Mouse (Mus musculus) T-cell, adult 2 months (primary cell): Measurements from ENCODE around the gene Disc1.

Source experiments
- DNase-seq: peaks from one replicate; pipeline ENCODE4 v3.0.0; 2022; ENCODE audit warnings: low spot score

The Disc1 gene

GRCm38 (mm10) chr8:125268181-125268705 is 214.2 kb downstream of the Disc1 start:
- no peak for DNase-seq

DNA sequence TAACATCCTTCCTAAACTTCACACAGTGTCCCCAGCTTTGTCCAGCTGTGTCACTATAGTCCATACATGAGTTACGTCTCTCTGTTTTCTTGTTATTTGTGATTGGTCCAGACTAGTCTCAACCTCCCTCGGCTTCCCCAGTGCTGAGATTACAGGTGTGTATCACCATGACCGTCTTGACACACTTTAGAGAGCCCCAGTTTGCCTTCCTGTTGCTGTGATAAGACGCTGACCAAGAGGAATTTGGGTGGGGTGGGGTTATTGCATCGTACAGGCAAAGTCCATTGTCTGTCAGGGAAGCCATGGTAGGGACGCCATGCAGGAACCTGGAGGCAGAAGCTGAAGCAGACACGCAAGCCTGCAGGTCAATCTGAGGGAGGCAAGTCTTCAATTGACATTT is 216.3 kb downstream of the Disc1 start:
- DNase-seq = no peak

DNA sequence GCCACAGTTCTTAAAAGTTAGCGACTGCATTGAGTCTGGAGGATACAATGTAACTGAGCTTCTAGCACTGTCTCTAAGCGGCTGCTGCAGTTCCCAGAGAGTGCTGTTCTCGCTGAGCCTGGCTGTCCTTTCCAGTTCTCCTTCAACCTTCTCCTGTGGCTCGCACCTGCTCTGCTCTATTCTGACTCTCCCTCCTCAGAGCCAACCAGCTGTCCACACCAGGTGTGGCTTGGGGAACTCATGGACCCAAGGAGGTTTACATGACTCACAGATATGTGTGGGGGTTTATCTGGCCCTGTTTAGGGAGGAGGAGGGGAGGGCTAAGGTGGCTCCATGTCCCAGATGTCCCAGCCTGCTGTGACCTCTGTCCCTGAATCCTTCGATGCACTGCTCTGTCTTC is 217.4 kb downstream of the Disc1 start:
- DNase-seq = no peak

DNA sequence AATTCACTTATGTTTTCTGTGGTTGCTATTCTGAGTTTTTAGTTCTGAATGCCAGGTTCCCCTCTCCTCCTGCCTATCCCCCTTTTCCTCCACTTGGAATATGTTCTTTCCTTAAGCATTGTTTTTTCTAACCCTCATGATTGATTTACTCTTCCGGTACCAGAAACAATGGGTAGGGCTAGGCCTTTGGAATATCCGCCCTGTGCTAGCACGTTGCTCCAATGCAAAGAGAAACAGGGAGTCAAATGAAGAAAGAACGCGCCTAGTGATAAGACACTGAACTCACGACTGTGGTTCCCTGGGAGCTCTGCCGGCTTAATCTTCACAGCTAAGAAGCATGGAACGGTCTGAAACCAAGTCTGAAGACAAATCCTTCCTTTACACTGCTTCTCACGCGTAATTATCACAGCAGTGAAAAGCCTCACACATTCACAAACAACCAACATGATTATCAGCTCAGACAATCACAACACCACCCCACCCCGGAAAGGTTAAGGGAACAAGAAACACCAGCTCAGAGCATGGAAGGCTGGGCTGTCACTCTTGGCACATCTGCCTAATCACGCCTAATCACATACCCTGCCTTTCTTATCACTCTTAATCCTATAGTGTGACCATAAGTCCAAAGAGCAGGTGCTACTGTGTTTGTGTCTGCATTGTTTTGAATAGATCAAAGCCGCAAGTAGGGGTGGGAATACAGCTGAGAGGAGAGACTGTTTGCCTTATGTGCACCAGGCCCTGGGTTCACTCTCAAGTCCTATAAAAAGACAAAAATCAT is 218.3 kb downstream of the Disc1 start:
- DNase-seq = no peak

DNA sequence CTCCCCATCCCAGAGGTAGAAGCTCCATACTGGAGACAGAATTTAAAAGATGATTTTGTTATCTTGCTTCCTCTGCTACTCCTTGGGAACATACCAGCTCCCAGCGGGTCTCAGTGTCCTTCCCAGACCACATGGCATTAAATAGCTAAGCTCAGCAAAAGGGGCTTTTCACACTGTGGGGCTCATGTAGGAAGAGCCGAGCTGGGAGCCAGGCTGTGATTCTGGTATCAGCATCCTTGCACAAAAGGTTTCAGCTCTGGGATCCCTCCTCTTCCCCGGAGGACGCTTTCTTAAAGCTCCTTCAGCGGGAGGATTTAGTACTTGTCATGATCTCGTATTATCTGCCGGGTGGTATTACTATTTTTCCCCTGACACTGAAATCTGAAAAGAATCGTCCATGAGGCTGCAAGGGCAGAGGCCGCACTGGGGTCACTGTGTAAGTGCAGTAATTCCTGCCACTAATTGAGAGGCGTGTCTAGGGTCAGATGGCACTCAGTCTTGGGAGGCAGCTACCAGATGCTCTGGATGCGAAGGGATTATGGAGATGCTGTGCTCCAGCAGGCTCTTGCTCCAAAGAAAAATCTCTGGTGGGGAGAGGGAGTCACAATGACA is 223.2 kb downstream of the Disc1 start:
- DNase-seq = no peak

GRCm38 (mm10) chr8:125279156-125279555 is 225.2 kb downstream of the Disc1 start:
- DNase-seq = no peak

DNA sequence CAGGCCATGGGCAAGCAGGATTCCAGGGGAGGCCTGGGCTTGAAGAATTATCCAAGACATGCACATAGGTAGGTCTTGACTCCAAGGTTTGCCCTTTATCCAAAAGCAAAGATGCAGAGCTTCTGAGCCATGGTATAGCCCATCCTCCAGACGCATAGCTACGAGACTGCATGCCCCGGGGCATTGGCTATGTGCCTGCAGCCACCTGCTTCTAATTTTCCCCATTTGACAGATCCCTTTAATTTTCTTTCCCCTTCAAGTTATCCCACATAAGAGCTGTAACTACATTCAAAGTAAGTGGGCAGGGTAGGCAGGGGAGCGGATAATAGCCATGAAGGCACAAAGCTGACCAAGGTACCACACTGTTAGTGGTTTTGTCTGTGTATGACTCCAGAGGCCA is 225.9 kb downstream of the Disc1 start:
- DNase-seq = no peak

DNA sequence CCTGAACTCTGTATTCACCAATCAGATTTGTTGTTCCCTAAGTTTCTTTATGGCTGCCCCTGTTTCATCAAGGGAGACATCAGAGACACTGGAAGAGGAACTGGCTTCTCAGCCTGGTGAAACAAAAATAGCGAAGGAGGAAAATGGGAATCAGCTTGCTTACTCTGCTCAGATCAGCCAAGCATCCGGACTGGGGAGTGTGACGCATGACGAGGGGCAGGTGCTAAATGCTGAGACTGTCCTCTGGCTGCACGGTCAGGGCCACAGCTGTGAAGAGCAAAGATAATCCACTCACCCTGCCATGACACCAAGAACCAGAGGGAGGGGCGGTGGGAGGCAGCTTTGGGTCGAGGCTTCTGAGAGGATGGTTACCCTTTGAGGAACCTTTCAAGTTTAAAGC is 228.5 kb downstream of the Disc1 start:
- no peak for DNase-seq

- DNase-seq = no peak
Observed at GRCm38 (mm10) chr8:125283542-125283941, 229.5 kb downstream of the Disc1 start.

- DNase-seq = no peak
Observed at GRCm38 (mm10) chr8:125284875-125285274, 230.9 kb downstream of the Disc1 start.

GRCm38 (mm10) chr8:125285391-125285790 is 231.4 kb downstream of the Disc1 start:
- DNase-seq = no peak

DNA sequence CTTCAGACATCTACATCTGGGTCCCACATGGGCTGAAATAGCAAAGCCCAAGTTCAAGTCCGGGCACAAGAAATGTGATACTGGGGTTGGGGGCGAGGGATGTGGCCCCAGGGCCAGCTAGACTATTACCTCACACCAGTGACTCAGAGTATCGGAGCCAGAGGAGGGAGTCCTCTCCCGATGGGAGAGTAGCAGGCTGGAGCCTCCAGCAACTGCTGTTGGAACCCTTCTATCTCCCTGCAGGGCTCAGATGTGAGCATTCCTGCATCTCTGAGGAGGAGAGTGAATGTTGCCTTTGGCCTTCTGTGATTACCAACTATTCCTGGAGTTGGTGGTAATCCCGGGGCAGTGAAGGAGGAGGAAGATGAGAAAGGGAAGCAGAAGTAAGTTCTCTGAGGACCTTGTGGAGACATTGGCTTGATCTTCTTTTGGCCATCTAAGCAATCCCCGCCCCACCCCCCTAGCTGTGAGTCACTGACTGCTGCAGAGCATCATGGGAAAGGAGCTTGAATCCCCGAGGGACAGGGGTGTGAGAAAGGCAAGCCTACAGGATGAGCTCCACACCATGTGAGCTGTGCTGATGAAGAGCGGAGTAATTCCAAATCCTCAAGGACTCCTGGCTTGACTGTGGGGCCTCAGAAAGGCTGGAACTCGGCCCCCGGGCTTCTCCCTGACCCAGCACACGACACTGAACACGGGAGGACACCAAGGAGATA is 232.1 kb downstream of the Disc1 start:
- DNase-seq = no peak

DNA sequence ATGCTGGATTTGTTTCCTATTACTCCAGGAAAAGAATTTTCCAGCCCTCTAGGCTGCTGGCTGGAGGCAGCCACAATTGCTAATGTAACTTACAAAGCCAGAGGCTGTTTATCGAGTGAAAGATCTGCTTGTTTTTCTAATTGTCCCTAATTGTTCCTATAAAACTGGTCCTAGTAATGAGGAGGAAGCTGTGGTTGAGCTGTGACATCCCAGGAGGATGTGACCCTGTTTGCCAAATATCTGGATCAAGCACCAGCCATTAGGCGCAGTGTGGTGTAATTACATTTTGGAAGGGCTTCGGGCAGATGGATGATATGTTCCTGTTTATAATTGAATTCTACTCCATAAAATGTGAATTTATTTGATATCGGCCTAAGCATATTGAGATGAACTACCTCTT is 233.3 kb downstream of the Disc1 start:
- DNase-seq = no peak

DNA sequence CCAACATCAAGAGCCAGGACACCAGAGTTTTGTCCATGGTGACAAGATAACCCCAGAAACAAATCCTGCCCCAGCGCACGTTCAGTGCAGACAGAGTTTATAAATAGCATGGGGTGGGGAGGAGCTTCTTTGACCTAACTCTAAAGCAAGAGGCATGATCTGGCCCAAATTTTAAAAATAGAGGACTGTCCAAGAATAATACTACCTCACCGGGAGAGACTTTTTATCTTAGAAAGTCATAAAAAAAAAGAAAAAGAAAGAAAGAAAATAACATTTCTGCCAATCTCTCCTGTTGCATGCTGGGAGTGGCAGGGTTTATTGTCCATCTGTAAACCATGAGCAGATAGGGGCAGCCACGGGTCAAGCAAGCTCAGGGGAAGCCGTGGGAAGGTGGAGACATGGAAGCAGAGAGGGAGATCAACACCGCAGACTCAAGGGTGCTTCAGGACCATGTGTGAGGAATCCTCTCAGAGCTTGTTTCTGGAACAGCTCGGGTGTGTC is 233.9 kb downstream of the Disc1 start:
- no peak for DNase-seq

- no peak for DNase-seq
Observed at GRCm38 (mm10) chr8:125291506-125291905, 237.5 kb downstream of the Disc1 start.

DNA sequence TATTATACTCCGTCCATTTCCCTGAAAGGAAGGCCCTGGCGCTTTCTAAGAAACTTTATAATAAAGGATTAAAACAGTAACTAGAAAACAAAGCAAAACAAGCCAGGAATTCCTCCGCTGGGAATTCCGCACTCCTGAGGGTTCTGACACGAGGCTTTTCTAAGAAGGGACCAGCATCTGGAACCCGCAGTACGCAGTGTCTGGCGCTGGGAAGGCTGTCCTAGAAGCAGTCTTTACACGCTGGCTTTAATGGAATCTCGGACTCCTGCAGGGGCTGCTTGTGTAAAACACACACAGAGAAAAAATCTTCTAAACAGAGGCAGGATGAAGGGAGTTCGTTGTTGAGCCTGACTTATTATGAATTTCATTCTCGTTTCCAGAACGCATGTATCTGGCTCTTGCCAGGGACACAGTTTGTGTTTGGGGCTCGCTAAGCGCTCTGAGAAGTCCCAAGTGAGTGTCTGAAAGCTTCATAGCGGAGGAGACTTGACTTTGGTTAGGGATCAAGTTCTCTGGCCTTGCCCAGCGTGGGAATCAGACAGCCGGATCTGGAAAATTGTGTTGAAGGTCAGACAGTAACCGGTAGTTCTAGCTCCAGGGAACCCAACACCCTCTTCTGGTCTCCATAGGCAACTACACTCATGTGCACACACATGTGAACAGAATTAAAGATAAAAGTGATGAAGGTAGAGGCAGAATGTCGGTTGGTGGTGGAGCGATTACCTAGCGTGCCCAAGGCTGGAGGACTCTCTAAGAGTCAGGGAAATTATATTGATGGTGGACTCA is 238.1 kb downstream of the Disc1 start:
- DNase-seq = no peak

- no peak for DNase-seq
Observed at GRCm38 (mm10) chr8:125292933-125293591, 239.1 kb downstream of the Disc1 start.

DNA sequence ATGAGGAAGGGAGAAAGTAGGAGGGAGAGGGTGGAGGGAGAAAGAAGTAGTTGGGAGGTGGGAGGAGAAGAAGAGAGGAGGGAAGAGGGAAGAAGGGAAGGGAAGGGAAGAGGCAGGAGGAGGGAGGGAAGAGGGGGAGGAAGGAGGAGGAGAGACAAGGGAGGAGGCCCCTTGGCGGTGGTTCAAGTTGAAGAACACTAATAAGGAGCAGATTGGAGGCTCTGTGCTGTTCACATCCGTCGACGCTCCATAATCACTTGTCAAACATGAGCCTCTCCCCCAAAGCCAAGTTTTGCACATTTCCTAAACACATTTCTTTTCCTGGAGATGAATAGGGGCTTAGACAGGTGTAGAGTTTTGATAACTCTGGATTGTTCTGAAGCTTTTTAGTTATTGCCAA is 245.3 kb downstream of the Disc1 start:
- no peak for DNase-seq

GRCm38 (mm10) chr8:125301931-125302361 is 248.0 kb downstream of the Disc1 start:
- DNase-seq = no peak

- no peak for DNase-seq
Observed at GRCm38 (mm10) chr8:125306665-125307064, 252.7 kb downstream of the Disc1 start.

- no peak for DNase-seq
Observed at GRCm38 (mm10) chr8:125309985-125310384, 256.0 kb downstream of the Disc1 start.
